Mouse (Mus musculus) intestine, embryonic 14.5 days (tissue): ENCODE measurements around the gene Gsdma. TPM values are rescaled to one million over a fixed set of nuclear protein-coding genes. Genes with fewer than 3 reads are reported as not detected.
A peak's percentile ranks its signal among the peaks of the same experiment; 100 is the strongest.
"Not testable (repeated sequence)": the region's sequence is repeated elsewhere in the genome, so short reads cannot be mapped to it uniquely, and the experiment has no call there.

Experiments used
- ATAC-seq: fragments of 200-750 bp; cut with Nextera tagmentation; replicated peaks from 2 replicates; pipeline ENCODE4 v1.8.0; 2017; ENCODE audit warnings: low read depth, moderate number of reproducible peaks, moderate TSS enrichment, moderate library complexity; ENCODE audit not compliant: low FRiP score, low TSS enrichment
- DNase-seq: peaks from one replicate; pipeline ENCODE4 v3.0.0-alpha.2; 2018; ENCODE audit warnings: low spot score
- H3K27ac ChIP-seq: fragments of 300-500 bp; sonication (generic); 2 replicates; pipeline ENCODE4 v1.5.1; 2014; ENCODE audit warnings: low read depth, mild to moderate bottlenecking, control low read depth
- H3K27me3 ChIP-seq: fragments of 300-500 bp; sonication (generic); replicated peaks from 2 replicates; pipeline ENCODE4 v1.6.1; 2014; ENCODE audit warnings: low read length, control low read depth; ENCODE audit not compliant: control insufficient read depth, insufficient read depth
- H3K36me3 ChIP-seq: fragments of 300-500 bp; sonication (generic); 2 replicates; pipeline ENCODE4 v1.6.1; 2014; ENCODE audit warnings: low read length, control low read depth; ENCODE audit not compliant: control insufficient read depth, insufficient read depth
- H3K4me1 ChIP-seq: fragments of 300-500 bp; sonication (generic); replicated peaks from 2 replicates; pipeline ENCODE4 v1.6.1; 2014; ENCODE audit warnings: low read length, control low read depth, mixed read lengths; ENCODE audit not compliant: control insufficient read depth, insufficient read depth
- H3K4me2 ChIP-seq: fragments of 300-500 bp; sonication (generic); 2 replicates; pipeline ENCODE4 v1.6.1; 2014; ENCODE audit warnings: low read length
- H3K4me3 ChIP-seq: fragments of 300-500 bp; sonication (generic); 2 replicates; pipeline ENCODE4 v1.5.1; 2014; ENCODE audit warnings: low read depth, low read length, control low read depth, mixed read lengths
- H3K9ac ChIP-seq: fragments of 300-500 bp; sonication (generic); 2 replicates; pipeline ENCODE4 v1.6.1; 2014; ENCODE audit warnings: mild to moderate bottlenecking, low read length
- H3K9me3 ChIP-seq: fragments of 300-500 bp; sonication (generic); 2 replicates; pipeline ENCODE4 v1.6.1; 2016; ENCODE audit warnings: low read length, control low read depth; ENCODE audit not compliant: control insufficient read depth
- WGBS: fragments of 180-500 bp; shearing (Covaris S2); extraction: QIAGEN DNeasy Blood & Tissue Kit; methylation state at CpG from one replicate; pipeline ENCODE4 v1.1.7; 2014; 5-methylcytosine and 5-hydroxymethylcytosine counted together
- polyA plus RNA-seq: library from polyadenylated mRNA; unstranded; fragments of >200 nt; fragmentation: Nextera tagmentation; extraction: Ambion mirVana; gene quantifications from 2 replicates; pipeline ENCODE4 v1.2.1, GENCODE M21; 2014

Gsdma gene
- polyA plus RNA-seq, 1 experiment from 2014 or later: not detected

- Histone ChIP-seq H3K4me2 (no peak overlapping the region), H3K9ac (no peak overlapping the region), H3K4me3 (no peak overlapping the region)
These were observed 45.0 kb downstream of the Gsdma start for GRCm38 (mm10) chr11:98709001-98709741.

DNA sequence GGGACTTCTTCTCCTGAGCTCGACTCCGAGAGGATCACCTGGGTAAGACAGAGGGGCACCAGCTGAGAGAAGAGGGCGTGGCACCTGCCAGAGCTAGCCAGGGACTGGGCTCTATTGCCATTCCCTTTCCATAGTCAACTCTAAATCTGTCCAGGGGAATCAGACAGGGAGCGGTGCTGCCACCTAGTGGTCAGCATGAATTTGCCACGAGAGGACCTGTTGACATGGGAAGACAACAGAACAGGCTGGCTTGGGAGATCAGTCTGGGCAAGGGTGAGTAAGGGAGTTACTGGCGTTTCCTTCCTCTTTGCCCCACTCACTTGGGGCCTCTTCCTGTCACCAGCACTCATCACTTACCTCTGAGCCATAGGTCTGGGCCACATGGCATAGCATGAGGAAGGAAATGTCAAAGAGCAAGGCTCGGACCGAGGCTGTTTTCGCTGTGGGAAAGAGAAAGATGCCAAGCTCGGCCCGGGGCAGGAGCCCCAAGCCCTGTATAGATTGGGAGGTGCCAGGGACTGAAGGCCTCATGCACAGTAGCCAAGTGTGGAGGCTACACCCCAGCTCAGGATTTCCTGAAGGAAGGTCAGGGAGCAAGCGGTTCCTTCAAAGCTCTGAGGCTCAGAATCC lies 46.4 kb downstream of the Gsdma start:
- H3K4me3 ChIP-seq: no peak overlapping the region
- WGBS: 51% methylated on average over 12 of the region's 12 CpGs
- peak; percentile 63 for ATAC-seq
- H3K9ac ChIP-seq: no peak overlapping the region
- H3K4me2 ChIP-seq: no peak overlapping the region
- peak; percentile 92 for DNase-seq
- no peaks in the 10 kb centered on the region for H3K9me3 ChIP-seq
- H3K27ac ChIP-seq: no peak overlapping the region
- H3K27me3 ChIP-seq: no peaks in the 10 kb centered on the region
- no peaks in the 10 kb centered on the region for H3K4me1 ChIP-seq
- peaks cover 83% of the 10 kb centered on the region for H3K36me3 ChIP-seq

More at GRCm38 (mm10) chr11:98709001-98709741, 45.0 kb downstream of the Gsdma start:
- H3K36me3 ChIP-seq: peaks cover 82% of the 10 kb centered on the region
- DNase-seq: no peak
- H3K27me3 ChIP-seq: no peaks in the 10 kb centered on the region
- WGBS: 72% methylated on average over 26 of the region's 26 CpGs
- no peaks in the 10 kb centered on the region for H3K4me1 ChIP-seq
- no peak for ATAC-seq
- H3K27ac ChIP-seq: 0 out of 2 replicates have a peak overlapping the region, but pooled peaks have one; percentile 25
- no peaks in the 10 kb centered on the region for H3K9me3 ChIP-seq

DNA sequence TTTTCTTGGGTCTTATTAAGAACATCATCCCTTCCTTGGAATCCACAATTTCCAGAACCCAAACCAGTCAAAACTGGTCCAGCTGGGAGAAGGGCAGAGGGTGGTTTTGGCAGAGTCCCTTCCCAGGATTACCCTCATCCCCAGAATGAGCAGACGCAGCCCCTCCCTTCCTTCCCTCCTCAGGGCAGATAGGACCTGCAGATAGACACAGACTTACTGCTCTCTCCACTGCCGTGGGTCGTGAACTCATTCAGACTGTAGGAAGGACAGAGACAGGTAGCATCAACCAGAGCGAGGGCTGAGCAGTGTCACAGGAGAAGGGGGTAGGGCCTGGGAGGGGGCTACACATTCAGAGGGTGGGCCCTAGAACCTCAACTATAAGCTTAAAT lies 46.9 kb downstream of the Gsdma start:
- Histone ChIP-seq H3K27me3 (no peaks in the 10 kb centered on the region), H3K4me1 (no peaks in the 10 kb centered on the region), H3K4me3 (no peak overlapping the region), H3K4me2 (no peak overlapping the region), H3K9ac (no peak overlapping the region), H3K36me3 (peaks cover 83% of the 10 kb centered on the region), H3K27ac (no peak overlapping the region), H3K9me3 (no peaks in the 10 kb centered on the region)
- ATAC-seq (no peak), DNase-seq (no peak)
- WGBS: 79% methylated on average over 4 of the region's 4 CpGs

DNA sequence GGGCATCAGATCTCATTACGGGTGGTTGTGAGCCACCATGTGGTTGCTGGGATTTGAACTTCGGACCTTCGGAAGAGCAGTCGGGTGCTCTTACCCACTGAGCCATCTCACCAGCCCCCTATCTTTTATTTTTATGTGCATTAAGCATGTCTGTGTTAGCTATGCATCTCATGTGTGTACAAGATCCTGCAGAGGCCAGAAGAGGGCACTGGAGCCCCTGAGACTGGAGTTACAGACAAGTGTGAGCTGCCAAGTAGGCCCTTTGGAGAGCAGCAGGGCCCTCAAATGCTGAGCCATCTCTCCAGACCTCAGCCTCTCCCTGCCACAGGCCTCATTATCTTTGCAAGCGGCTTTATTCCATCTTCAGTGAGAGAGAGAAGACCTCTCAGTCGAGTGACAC lies 47.9 kb downstream of the Gsdma start:
- H3K4me3 ChIP-seq, H3K9me3 ChIP-seq, H3K4me2 ChIP-seq, H3K27ac ChIP-seq, H3K9ac ChIP-seq, DNase-seq, H3K27me3 ChIP-seq, ATAC-seq, H3K4me1 ChIP-seq: not testable (repeated sequence)
- peaks cover 78% of the 10 kb centered on the region for H3K36me3 ChIP-seq
- WGBS: 80% methylated on average over 5 of the region's 6 CpGs

GRCm38 (mm10) chr11:98713703-98714102 lies 49.6 kb downstream of the Gsdma start:
- DNase-seq (no peak), ATAC-seq (no peak)
- Histone ChIP-seq H3K9ac (no peak overlapping the region), H3K27ac (no peak overlapping the region), H3K9me3 (no peaks in the 10 kb centered on the region), H3K4me1 (no peaks in the 10 kb centered on the region), H3K36me3 (peaks cover 72% of the 10 kb centered on the region), H3K4me2 (no peak overlapping the region), H3K4me3 (no peak overlapping the region), H3K27me3 (no peaks in the 10 kb centered on the region)
- WGBS: 82% methylated on average over 12 of the region's 12 CpGs

DNA sequence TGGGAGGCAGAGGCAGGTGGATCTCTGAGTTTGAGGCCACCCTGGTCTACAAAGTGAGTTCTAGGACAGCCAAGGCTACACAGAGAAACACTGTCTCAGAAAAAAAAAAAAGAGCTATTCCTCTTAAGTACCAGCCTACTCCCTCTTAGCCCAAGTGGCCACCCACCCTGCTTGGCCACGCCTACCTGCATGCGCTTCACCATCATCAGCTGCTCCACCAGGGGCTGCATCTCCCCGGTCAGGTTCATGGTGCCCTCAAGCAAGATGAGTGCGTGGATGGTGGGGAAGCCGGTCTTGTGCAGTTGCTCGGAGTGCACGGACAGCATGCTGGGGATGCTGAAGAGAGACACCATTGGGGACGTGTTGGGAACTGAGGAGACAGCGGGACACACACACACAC lies 51.8 kb downstream of the Gsdma start:
- DNase-seq: no peak
- Histone ChIP-seq H3K36me3 (peaks cover 62% of the 10 kb centered on the region), H3K4me2 (no peak overlapping the region), H3K27me3 (no peaks in the 10 kb centered on the region), H3K4me3 (no peak overlapping the region), H3K4me1 (no peaks in the 10 kb centered on the region), H3K9me3 (no peaks in the 10 kb centered on the region), H3K9ac (no peak overlapping the region), H3K27ac (no peak overlapping the region)
- 95% methylated on average over 9 of the region's 9 CpGs for WGBS
- no peak for ATAC-seq

DNA sequence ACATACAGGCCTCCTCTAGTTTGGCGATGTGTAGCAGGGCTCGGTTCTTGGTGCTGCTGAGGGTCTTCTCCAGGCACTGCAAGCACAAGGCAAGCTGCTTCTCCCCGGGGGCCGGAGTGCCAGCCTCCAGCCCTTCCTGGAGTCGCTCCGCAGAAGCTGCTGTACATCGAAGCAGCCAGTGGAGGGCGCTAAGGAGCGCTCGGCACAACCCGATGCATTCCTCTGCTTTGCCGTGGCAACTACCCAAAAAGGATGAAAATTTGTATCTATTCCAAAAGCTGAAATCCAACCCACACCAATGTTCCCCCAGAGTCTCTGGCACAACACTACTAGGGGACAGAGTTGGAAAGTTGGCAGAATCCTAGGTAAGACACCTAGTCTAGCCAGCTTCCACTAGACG lies 53.8 kb downstream of the Gsdma start:
- no peak overlapping the region for H3K4me3 ChIP-seq
- H3K36me3 ChIP-seq: peaks cover 53% of the 10 kb centered on the region
- no peak overlapping the region for H3K4me2 ChIP-seq
- no peak overlapping the region for H3K27ac ChIP-seq
- 20% methylated on average over 13 of the region's 13 CpGs for WGBS
- ATAC-seq: no peak
- no peaks in the 10 kb centered on the region for H3K27me3 ChIP-seq
- H3K9ac ChIP-seq: no peak overlapping the region
- peak; percentile 78 for DNase-seq
- no peaks in the 10 kb centered on the region for H3K9me3 ChIP-seq
- no peaks in the 10 kb centered on the region; the same call in 1 of the 2 replicates for H3K4me1 ChIP-seq

DNA sequence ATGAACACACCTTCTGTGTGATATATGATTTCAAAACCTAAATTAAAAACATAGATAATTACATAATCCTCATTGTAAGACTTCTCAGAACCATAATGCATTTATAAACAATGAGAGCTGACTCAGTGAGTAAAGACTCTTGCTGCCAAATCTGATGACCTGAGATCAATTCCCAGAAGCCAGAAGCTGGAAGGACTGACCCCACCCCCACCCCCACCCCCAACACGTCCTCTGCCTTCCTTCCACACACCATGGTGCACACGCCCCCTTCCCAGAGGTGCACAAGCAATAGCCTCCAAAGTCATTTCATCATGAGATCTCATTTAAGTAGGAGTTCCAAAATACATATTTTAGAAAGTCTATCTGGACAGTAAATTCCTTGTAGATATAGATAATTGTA lies 56.6 kb downstream of the Gsdma start:
- no peak overlapping the region for H3K27ac ChIP-seq

More for the DNA sequence above, 56.6 kb downstream of the Gsdma start:
- DNase-seq (no peak), ATAC-seq (no peak)
- no peak overlapping the region for H3K4me2 ChIP-seq
- H3K9ac ChIP-seq: no peak overlapping the region
- no peaks in the 10 kb centered on the region; the same call in 1 of the 2 replicates for H3K4me1 ChIP-seq
- 83% methylated on average over 2 of the region's 2 CpGs for WGBS
- peaks cover 25% of the 10 kb centered on the region for H3K36me3 ChIP-seq
- no peaks in the 10 kb centered on the region for H3K9me3 ChIP-seq
- H3K4me3 ChIP-seq: no peak overlapping the region
- no peaks in the 10 kb centered on the region for H3K27me3 ChIP-seq
